Mouse (Mus musculus) adrenal gland, postnatal 10 days (tissue): Measurements from ENCODE around the gene Ppp4r1. TPM values are rescaled to one million over a fixed set of nuclear protein-coding genes. Genes with fewer than 3 reads are reported as not detected.

Experiments
- DNase-seq: peaks from one replicate; pipeline ENCODE4 v3.0.0; 2021; ENCODE audit warnings: mixed read lengths
- total RNA-seq, 2 experiments: library from RNA; stranded (reverse); gene quantifications; 2 replicates each; pipeline ENCODE4 v1.2.3; 2021

Gene Ppp4r1
- total RNA-seq, 2 experiments from 2014 or later = 59.5 to 69.7 TPM

DNA sequence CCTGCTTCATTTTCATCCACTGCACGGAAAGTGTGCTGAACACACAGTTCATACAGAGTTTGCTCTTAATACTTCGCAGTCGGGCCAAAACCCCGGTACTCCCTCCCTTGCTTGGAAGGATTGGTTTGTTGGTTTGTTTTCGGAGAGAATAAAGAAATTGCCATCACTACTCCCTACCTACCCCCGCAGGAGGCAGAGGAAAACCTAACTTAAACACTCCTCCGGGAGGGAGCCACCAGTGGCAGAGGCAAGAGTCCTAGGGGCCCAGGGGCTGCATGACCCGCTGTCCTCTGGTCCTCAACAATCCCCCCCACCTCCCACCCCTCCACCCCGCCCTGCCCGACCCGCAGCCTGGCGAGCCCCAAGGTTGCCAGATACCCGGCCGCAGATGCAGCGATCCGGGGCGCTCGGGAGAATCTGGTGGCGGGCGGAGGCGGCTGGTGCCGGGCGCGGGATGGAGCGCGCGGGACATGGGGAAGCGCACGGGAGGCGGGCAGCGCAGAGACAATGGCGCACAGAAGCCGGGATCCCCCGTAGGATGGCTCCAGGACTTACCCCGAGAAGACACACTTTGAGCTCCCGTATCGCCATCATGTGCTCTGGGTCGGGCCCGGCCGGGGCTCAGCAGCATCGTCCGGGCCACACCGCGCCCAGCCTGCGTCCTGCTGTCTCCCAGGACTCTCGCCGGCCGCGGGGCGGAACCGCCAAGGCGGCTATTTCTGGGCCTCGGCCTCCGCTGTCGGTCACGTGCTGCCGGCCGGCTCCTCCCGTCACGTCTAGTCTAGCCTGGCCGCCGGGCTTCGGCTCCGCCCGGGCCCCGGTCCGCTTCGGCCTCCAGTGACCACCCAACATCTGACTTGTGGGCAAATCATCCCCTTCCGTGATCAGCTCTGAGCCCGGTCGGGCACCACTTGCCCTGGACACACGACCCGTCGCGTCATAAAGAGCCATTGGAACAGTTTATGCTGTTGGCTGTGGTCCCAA lies 10.1 kb upstream of the Ppp4r1 start, which contains the start of gene Rab31:
Gene Rab31, minus strand, starts transcription at position 802 of the 984 bp plus-strand sequence.
- DNase-seq = peak; percentile 91

GRCm38 (mm10) chr17:65773617-65774016 lies 8.8 kb upstream of the Ppp4r1 start:
- no peak for DNase-seq

- peak; percentile 26 for DNase-seq
Observed at GRCm38 (mm10) chr17:65774439-65774838, 7.9 kb upstream of the Ppp4r1 start.

GRCm38 (mm10) chr17:65776228-65776627 lies 6.1 kb upstream of the Ppp4r1 start:
- DNase-seq = no peak

GRCm38 (mm10) chr17:65777461-65777860 lies 4.9 kb upstream of the Ppp4r1 start:
- no peak for DNase-seq

DNA sequence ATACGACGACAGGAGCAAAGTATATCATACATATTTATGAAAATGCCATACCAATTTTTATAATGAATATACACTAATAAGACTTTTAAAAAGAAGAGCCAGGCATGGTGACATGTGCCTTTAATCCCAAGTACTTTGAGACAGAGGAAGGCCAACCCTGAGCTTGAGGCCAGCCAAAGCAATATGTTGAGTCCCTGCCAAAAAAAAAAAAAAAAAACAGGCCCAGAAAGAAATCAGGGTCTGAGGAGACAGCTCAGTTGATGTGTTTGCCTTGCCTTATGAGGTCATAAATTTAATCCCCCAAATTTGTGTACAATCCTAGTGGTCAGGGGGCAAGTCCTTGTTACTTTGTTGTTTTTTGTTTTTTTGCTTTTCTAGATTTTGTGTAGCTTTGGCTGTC lies 1.4 kb upstream of the Ppp4r1 start:
- DNase-seq = no peak

GRCm38 (mm10) chr17:65783182-65784161 lies 1.1 kb downstream of the Ppp4r1 start:
- DNase-seq = peak; percentile 87

DNA sequence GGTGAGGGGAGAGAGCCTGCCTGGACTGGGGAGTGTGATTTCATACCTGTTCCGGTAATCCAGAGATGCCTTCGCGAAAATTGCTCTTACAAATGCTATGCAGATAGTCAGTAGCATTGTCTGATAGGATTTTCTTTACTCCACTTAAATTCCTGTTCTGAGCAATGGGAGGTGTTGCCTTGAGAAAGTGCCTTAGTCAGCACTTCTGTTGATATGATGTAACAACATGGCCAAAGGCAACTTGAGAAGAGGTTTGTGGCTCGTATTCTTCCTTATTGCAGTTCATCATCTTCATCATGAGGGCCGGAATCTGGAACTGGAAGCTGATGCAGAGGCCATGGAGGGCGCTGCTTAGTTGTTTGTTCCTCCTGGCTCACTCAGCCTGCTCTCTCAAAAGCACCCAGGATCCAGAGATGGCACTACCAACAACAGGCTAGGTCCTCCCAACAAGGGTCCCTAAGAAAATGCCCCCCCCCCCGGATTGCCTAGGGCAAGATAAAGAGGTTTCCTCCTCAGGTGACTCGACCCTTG lies 2.3 kb downstream of the Ppp4r1 start:
- DNase-seq = no peak

DNA sequence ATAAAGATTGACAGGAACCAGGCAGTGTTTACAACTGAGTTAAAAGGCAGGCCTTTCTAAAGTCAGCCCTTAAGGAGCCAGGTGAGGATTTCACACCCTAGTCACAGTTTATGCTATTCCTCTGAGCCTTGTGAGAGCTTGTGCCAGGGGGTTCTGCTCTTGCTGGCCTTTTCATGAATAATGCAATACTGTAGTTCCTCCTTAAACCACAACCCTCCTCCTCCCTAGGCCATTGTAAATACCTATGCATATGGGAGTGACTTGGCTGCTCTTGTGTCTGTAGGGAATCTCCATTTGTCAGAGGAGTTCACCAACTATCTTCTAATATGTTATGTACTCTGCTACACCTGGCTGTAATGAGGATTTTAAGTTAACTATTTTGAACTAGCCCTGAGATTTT lies 3.3 kb downstream of the Ppp4r1 start:
- DNase-seq = no peak

- no peak for DNase-seq
Observed at GRCm38 (mm10) chr17:65786225-65786624, 3.9 kb downstream of the Ppp4r1 start.

DNA sequence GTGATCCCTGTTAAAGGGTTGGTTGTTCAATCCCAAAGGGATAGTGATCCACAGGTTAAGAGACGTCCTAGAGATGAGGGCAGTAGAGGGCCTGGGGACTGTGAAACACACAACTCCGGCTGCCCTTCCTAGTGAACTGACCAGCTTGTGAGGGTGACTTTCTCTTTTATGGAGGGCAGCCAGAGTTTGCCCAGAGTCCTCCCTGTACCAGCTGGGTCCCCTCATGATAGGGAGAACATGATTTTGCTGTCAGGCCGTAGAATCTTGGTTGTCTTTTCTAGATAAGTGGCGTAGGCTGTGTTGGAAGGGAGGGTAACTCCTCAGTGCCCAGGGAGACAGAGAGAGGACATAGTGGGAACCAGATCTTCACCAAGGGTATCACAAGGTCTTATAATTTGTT lies 4.9 kb downstream of the Ppp4r1 start:
- DNase-seq = no peak

DNA sequence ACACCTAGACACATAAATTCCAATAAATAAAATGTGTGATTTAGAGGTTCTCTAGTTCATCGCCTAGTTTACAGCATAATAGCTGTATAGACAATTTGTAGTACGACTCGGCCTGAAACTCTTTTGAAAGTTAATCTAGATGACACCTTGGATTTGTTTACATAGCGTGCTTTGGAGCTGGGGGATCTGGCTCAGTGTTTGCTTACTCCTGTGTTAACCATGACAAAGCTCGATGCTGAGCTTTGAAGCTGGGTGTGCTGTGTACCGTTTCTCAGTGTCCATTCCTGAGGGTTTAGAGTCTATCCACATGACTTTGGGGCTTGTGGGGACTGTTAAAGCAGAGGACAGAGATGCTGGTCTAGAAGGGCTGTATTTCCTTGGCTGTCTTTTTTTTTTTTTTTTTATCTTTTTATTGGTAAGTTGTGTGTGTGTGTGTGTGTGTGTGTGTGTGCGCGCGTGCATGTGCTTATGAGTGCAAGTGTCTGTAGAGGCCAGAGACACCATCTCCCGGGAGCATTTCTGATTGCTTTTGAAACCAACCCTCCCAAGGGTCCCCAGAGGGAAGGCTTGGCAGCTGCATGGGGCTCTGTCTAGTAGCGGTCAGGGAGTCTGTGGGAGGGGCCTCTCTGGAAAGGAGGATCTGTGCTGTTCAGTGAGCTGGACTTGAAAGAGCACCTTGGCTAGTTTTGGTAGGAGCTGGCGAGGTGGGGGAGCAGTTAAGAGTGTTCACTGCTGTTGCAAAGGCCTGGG lies 6.3 kb downstream of the Ppp4r1 start:
- peak; percentile 78 for DNase-seq

DNA sequence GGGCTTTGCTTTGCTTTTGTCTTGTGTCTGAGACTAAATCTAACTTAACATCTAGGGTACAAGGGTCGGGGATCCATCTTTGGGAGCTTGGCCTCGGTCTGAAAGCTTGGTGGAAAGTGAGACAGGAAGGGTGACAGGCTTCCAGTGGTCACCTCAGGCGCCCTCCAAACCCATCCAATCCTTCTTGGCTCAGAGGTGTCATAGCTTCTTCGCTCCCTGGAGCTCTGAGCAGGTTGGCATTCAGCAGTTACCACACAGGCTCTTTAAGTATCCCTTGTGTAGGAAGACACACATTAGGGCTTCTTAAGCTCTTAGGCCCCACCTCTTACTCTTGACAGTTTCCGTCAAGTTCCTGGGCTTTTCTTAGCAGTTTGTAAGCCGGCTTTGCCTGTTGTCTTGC lies 7.2 kb downstream of the Ppp4r1 start:
- DNase-seq = no peak

- no peak for DNase-seq
Observed at GRCm38 (mm10) chr17:65791161-65791560, 8.8 kb downstream of the Ppp4r1 start.

DNA sequence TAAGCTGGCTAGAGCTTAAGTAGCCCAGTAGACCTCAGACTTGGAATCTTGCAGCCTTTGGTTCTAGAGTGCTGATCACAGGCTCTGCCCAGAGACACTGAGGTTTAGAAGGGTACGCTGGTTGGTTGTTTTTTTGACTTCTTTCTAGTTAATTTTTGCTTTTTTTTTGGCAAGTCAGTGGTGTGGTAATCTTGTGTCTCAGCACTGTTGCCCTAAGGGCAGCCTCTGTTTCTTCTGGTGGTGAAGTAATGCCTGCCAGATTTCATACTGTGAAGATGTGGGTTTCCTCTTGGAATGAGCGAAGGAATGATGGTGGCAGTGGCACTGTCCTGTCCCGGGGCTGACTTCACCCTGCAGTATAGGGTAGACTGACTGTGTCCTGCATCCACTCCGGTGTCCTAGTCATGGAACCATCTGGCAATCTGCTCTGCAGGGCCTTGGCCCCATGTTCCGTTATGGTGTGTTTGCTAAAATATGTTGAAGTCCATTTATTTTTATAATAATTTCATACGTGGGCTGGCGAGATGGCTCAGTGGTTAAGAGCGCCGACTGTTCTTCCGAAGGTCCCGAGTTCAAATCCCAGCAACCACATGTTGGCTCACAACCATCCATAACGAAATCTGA lies 11.0 kb downstream of the Ppp4r1 start:
- no peak for DNase-seq

GRCm38 (mm10) chr17:65794096-65794850 lies 11.9 kb downstream of the Ppp4r1 start:
- DNase-seq = no peak

GRCm38 (mm10) chr17:65796056-65796455 lies 13.7 kb downstream of the Ppp4r1 start:
- no peak for DNase-seq

- no peak for DNase-seq
Observed at GRCm38 (mm10) chr17:65798446-65798845, 16.1 kb downstream of the Ppp4r1 start.

DNA sequence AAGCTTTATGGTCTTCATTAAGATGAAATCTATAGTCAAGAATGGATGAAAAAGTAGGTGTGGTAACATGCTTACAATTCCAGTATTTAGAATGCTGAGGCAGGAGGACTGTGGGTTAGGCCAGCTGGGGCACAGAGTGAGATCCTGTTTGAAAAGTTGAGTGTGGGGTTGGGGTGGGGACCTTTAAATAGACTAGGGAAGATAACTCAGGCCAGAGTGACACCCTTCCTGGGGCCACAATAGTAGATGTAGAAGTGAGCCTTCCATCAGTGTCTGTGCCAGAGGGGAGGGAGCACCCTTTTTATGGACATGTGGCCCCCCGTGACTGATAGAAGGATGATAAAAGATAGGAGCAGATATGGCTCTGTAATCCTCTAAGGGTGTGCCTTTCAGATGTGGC lies 17.0 kb downstream of the Ppp4r1 start:
- DNase-seq = no peak

DNA sequence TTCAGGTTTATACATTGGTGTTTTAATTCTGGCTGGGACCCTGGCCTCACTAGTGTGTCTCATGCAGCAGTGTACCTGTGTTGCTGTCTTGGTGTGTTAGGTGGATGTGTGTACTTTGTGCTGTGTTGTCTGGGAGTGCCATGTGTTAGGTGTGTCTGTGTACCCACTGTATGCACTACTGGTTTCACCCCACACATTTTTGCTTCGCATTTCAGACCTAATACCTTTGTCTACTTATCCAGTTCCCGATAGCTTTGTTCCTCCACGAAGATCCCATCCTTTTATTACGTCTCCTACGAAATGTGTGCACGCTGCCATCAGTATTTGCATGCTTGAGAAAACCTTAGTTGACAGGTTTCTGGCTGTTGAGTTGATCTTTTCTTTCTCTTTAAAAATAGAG lies 18.1 kb downstream of the Ppp4r1 start:
- no peak for DNase-seq
